Mouse (Mus musculus): ENCODE results near the gene Rasl12. TPM values are rescaled to one million over a fixed set of nuclear protein-coding genes. Genes with fewer than 3 reads are reported as not detected.

Rasl12 gene
- polyA plus RNA-seq, 1 experiment: 4.4 TPM

DNA sequence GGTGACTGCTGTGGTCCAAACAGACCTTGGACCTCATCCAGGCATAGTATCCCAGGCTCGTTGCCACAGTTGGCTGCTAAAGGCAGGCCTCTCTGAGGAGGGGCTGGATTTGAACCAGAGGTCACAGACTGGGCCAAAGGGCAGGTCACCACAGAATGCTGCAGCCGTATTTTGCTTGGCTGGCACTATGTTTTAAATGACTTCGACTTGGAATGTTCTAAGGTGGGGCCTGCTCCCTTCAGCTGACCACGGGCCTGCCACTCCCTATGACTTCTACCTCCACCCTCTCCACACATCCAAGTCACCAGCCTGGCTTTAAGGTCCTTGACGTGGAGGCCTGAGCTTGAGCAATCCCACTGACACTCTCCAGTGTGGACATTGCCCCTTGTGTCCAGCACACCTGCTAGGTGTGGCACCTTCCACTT is 10.6 kb downstream of the Rasl12 start:
- Histone ChIP-seq H3K4me3 (ENCODE audit: insufficient read depth, low read length) (no peak overlapping the region), H3K4me1 (ENCODE audit: control insufficient read depth, insufficient read depth, low read length) (peaks cover under 1% of the 10 kb centered on the region; the same call in 1 of the 2 replicates), H3K27ac (ENCODE audit: insufficient read depth, low read length) (no peak overlapping the region)
- no peak for TF ChIP-seq CTCF (IDR thresholded peaks at IDR 0.05; ENCODE audit: extremely low read depth, insufficient read depth, low read length)
- no peak for TF ChIP-seq POLR2A (IDR thresholded peaks at IDR 0.05; ENCODE audit: extremely low read depth, insufficient read depth, low read length)

- Histone ChIP-seq H3K4me1 (ENCODE audit: control insufficient read depth, insufficient read depth, low read length) (no peaks in the 10 kb centered on the region), H3K4me3 (ENCODE audit: insufficient read depth, low read length) (no peak overlapping the region), H3K27ac (ENCODE audit: insufficient read depth, low read length) (no peak overlapping the region)
- no peak for TF ChIP-seq POLR2A (IDR thresholded peaks at IDR 0.05; ENCODE audit: extremely low read depth, insufficient read depth, low read length)
- no peak for TF ChIP-seq CTCF (IDR thresholded peaks at IDR 0.05; ENCODE audit: extremely low read depth, insufficient read depth, low read length)
Observed at GRCm38 (mm10) chr9:65410378-65410777, 12.1 kb downstream of the Rasl12 start.

DNA sequence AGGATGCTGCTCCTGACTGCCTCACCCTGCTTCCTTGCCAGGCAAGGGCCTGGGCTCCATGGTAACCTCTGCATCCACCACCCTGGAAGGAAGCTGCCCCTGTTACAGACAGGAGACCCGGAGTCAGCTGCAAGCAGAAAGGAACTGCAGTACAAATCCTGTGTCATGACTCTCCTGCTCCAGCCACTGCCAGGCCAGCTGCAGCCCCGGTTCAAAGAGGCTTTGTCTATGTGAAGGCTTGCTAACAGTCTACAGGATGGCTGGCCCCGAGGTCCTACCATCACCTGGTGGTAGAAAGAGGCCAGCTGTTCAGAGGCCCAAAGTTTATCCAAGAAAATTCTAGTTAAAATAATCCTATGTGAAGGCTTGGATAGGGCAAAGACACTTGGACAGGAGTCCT is 13.0 kb downstream of the Rasl12 start:
- TF ChIP-seq CTCF (IDR thresholded peaks at IDR 0.05; ENCODE audit: extremely low read depth, insufficient read depth, low read length) (no peak), POLR2A (IDR thresholded peaks at IDR 0.05; ENCODE audit: extremely low read depth, insufficient read depth, low read length) (no peak)
- Histone ChIP-seq H3K4me1 (ENCODE audit: control insufficient read depth, insufficient read depth, low read length) (no peaks in the 10 kb centered on the region), H3K4me3 (ENCODE audit: insufficient read depth, low read length) (no peak overlapping the region), H3K27ac (ENCODE audit: insufficient read depth, low read length) (peak overlapping the region; percentile 15; the same call in 1 of the 2 replicates)

GRCm38 (mm10) chr9:65417738-65418137 is 19.4 kb downstream of the Rasl12 start:
- peak; percentile 25 for TF ChIP-seq CTCF (IDR thresholded peaks at IDR 0.05; ENCODE audit: extremely low read depth, insufficient read depth, low read length)
- no peak for TF ChIP-seq POLR2A (IDR thresholded peaks at IDR 0.05; ENCODE audit: extremely low read depth, insufficient read depth, low read length)
- no peaks in the 10 kb centered on the region for H3K4me1 ChIP-seq (ENCODE audit: control insufficient read depth, insufficient read depth, low read length)
- no peak overlapping the region for H3K4me3 ChIP-seq (ENCODE audit: insufficient read depth, low read length)
- H3K27ac ChIP-seq (ENCODE audit: insufficient read depth, low read length): no peak overlapping the region

DNA sequence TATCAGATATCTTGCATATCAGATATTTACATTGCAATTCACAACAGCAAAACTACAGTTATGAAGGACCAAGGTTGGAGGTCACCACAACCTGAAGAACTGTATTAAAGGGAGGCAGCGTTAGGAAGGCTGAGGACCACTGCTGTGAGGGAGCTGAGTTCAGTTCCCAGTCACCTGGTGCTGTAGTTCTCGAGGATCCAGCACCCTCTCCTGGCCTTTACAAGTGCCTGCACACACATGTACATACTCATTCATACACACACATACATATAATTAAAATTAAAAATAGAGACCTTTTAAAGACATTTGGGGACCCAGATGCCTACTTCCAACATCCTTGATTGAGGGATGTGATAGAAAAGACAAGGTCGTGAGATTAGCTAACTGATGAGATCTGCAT is 21.3 kb downstream of the Rasl12 start:
- TF ChIP-seq POLR2A (IDR thresholded peaks at IDR 0.05; ENCODE audit: extremely low read depth, insufficient read depth, low read length) (no peak), CTCF (IDR thresholded peaks at IDR 0.05; ENCODE audit: extremely low read depth, insufficient read depth, low read length) (0 out of 2 replicates have a peak, but pooled peaks have one; percentile 2)
- H3K4me3 ChIP-seq (ENCODE audit: insufficient read depth, low read length): no peak overlapping the region
- H3K4me1 ChIP-seq (ENCODE audit: control insufficient read depth, insufficient read depth, low read length): no peaks in the 10 kb centered on the region
- H3K27ac ChIP-seq (ENCODE audit: insufficient read depth, low read length): no peak overlapping the region

GRCm38 (mm10) chr9:65422760-65423501 is 24.6 kb downstream of the Rasl12 start, which contains the start of gene Slc51b:
Slc51b (minus strand) TSS chr9:65422955.
- H3K27ac ChIP-seq (ENCODE audit: insufficient read depth, low read length): no peak within 1 kb of the TSS
- no peak within 1 kb of the TSS for H3K4me3 ChIP-seq (ENCODE audit: insufficient read depth, low read length)
- H3K4me1 ChIP-seq (ENCODE audit: control insufficient read depth, insufficient read depth, low read length): no peaks in the 10 kb centered on the region
- no peak for TF ChIP-seq CTCF (IDR thresholded peaks at IDR 0.05; ENCODE audit: extremely low read depth, insufficient read depth, low read length)
- no peak for TF ChIP-seq POLR2A (IDR thresholded peaks at IDR 0.05; ENCODE audit: extremely low read depth, insufficient read depth, low read length)

GRCm38 (mm10) chr9:65424393-65424792 is 26.1 kb downstream of the Rasl12 start:
- Histone ChIP-seq H3K27ac (ENCODE audit: insufficient read depth, low read length) (no peak overlapping the region), H3K4me1 (ENCODE audit: control insufficient read depth, insufficient read depth, low read length) (no peaks in the 10 kb centered on the region), H3K4me3 (ENCODE audit: insufficient read depth, low read length) (no peak overlapping the region)
- TF ChIP-seq POLR2A (IDR thresholded peaks at IDR 0.05; ENCODE audit: extremely low read depth, insufficient read depth, low read length) (no peak), CTCF (IDR thresholded peaks at IDR 0.05; ENCODE audit: extremely low read depth, insufficient read depth, low read length) (no peak)

GRCm38 (mm10) chr9:65427511-65427910 is 29.2 kb downstream of the Rasl12 start:
- TF ChIP-seq CTCF (IDR thresholded peaks at IDR 0.05; ENCODE audit: extremely low read depth, insufficient read depth, low read length) (no peak), POLR2A (IDR thresholded peaks at IDR 0.05; ENCODE audit: extremely low read depth, insufficient read depth, low read length) (no peak)
- Histone ChIP-seq H3K4me1 (ENCODE audit: control insufficient read depth, insufficient read depth, low read length) (no peaks in the 10 kb centered on the region), H3K27ac (ENCODE audit: insufficient read depth, low read length) (no peak overlapping the region), H3K4me3 (ENCODE audit: insufficient read depth, low read length) (no peak overlapping the region)

- TF ChIP-seq POLR2A (IDR thresholded peaks at IDR 0.05; ENCODE audit: extremely low read depth, insufficient read depth, low read length): no peak
- no peak for TF ChIP-seq CTCF (IDR thresholded peaks at IDR 0.05; ENCODE audit: extremely low read depth, insufficient read depth, low read length)
- no peak overlapping the region for H3K4me3 ChIP-seq (ENCODE audit: insufficient read depth, low read length)
- H3K27ac ChIP-seq (ENCODE audit: insufficient read depth, low read length): no peak overlapping the region
- no peaks in the 10 kb centered on the region for H3K4me1 ChIP-seq (ENCODE audit: control insufficient read depth, insufficient read depth, low read length)
Observed at GRCm38 (mm10) chr9:65428003-65428402, 29.7 kb downstream of the Rasl12 start.

GRCm38 (mm10) chr9:65430401-65430800 is 32.1 kb downstream of the Rasl12 start:
- H3K4me1 ChIP-seq (ENCODE audit: control insufficient read depth, insufficient read depth, low read length): no peaks in the 10 kb centered on the region
- H3K4me3 ChIP-seq (ENCODE audit: insufficient read depth, low read length): no peak overlapping the region
- H3K27ac ChIP-seq (ENCODE audit: insufficient read depth, low read length): no peak overlapping the region
- TF ChIP-seq POLR2A (IDR thresholded peaks at IDR 0.05; ENCODE audit: extremely low read depth, insufficient read depth, low read length) (no peak), CTCF (IDR thresholded peaks at IDR 0.05; ENCODE audit: extremely low read depth, insufficient read depth, low read length) (no peak)

Data from cortical plate, adult 2 months (tissue).